Mouse (Mus musculus) kidney, postnatal 0 days (tissue): ENCODE data around the gene Pdxdc1. TPM values are rescaled to one million over a fixed set of nuclear protein-coding genes. Genes with fewer than 3 reads are reported as not detected.

ENCODE experiments used
- ATAC-seq: fragments of 200-750 bp; cut with Nextera tagmentation; replicated peaks from 2 replicates; pipeline ENCODE4 v1.8.0; 2017; ENCODE audit warnings: low read depth, moderate number of reproducible peaks, moderate TSS enrichment, moderate library complexity; ENCODE audit not compliant: low FRiP score
- DNase-seq: peaks from one replicate; pipeline ENCODE4 v3.0.0-alpha.2; 2016; ENCODE audit warnings: low spot score
- H3K27ac ChIP-seq: fragments of 300-500 bp; sonication (generic); 2 replicates; pipeline ENCODE4 v1.5.1; 2014; ENCODE audit warnings: mild to moderate bottlenecking
- H3K27me3 ChIP-seq: fragments of 300-500 bp; sonication (generic); 2 replicates; pipeline ENCODE4 v1.6.1; 2014; ENCODE audit warnings: low read length, mixed read lengths; ENCODE audit not compliant: insufficient read depth
- H3K36me3 ChIP-seq: fragments of 300-500 bp; sonication (generic); 2 replicates; pipeline ENCODE4 v1.6.1; 2014; ENCODE audit warnings: low read length, mixed read lengths; ENCODE audit not compliant: insufficient read depth
- H3K4me1 ChIP-seq: fragments of 300-500 bp; sonication (generic); replicated peaks from 2 replicates; pipeline ENCODE4 v1.6.1; 2014; ENCODE audit warnings: antibody characterized with exemption, low read length, mixed read lengths; ENCODE audit not compliant: insufficient read depth
- H3K4me2 ChIP-seq: fragments of 300-500 bp; sonication (generic); 2 replicates; pipeline ENCODE4 v1.6.1; 2014; ENCODE audit warnings: mild to moderate bottlenecking, low read length, moderate library complexity, mixed read lengths
- H3K4me3 ChIP-seq: fragments of 300-500 bp; sonication (generic); replicated peaks from 2 replicates; pipeline ENCODE4 v1.5.1; 2014; ENCODE audit warnings: low read depth, low read length
- H3K9ac ChIP-seq: fragments of 300-500 bp; sonication (generic); 2 replicates; pipeline ENCODE4 v1.6.1; 2014; ENCODE audit warnings: low read depth, low read length
- H3K9me3 ChIP-seq: fragments of 300-500 bp; sonication (generic); replicated peaks from 2 replicates; pipeline ENCODE4 v1.6.1; 2016; ENCODE audit warnings: low read length, inconsistent platforms, mixed read lengths
- CTCF ChIP-seq: IDR thresholded peaks from 2 replicates; pipeline ENCODE4 v1.5.1; 2016; ENCODE audit warnings: antibody characterized with exemption, low read depth, mild to moderate bottlenecking, moderate library complexity
- WGBS: fragments of 180-500 bp; shearing (Covaris S2); extraction: QIAGEN DNeasy Blood & Tissue Kit; methylation state at CpG from one replicate; pipeline ENCODE4 v1.1.7; 2014; 5-methylcytosine and 5-hydroxymethylcytosine counted together
- microRNA-seq: library from miRNA; unstranded; fragments of <30 nt; microRNA quantifications from one replicate; pipeline ENCODE4, GENCODE M21; 2016
- polyA plus RNA-seq: library from polyadenylated mRNA; unstranded; fragments of >200 nt; fragmentation: Nextera tagmentation; extraction: Ambion mirVana; gene quantifications from 2 replicates; pipeline ENCODE4 v1.2.1, GENCODE M21; 2015

Pdxdc1 gene
- polyA plus RNA-seq, 1 experiment from 2014 or later, result 59.8 TPM

GRCm38 (mm10) chr16:13785932-13786331, 117.0 kb downstream of the Pdxdc1 start:
- Histone ChIP-seq H3K9ac (no peak overlapping the region), H3K4me1 (0 out of 2 replicates have a peak, but pooled peaks cover 5% of the 10 kb centered on the region), H3K27me3 (no peaks in the 10 kb centered on the region), H3K4me2 (no peak overlapping the region), H3K4me3 (no peak overlapping the region), H3K9me3 (no peaks in the 10 kb centered on the region), H3K36me3 (peaks cover 41% of the 10 kb centered on the region), H3K27ac (no peak overlapping the region)
- DNase-seq (no peak), ATAC-seq (no peak)
- 86% methylated on average over 3 of the region's 3 CpGs for WGBS
- no peak for TF ChIP-seq CTCF

Small RNA genes lying within 50 kb of the gene (microRNA-seq; reads per million reads assigned to microRNA genes)
- gene Gm27734, result not detected

Other genes with a start within 250 kb of the Pdxdc1 start
- 39.9 and 42.8 TPM in 2 replicates for gene Parn, start 235.0 kb downstream of the Pdxdc1 start, polyA plus RNA-seq
- 36.0 and 40.8 TPM in 2 replicates for gene Bfar, start 231.3 kb downstream of the Pdxdc1 start, polyA plus RNA-seq
- 4.2 and 4.5 TPM in 2 replicates for gene 3110001I22Rik, start 231.2 kb downstream of the Pdxdc1 start, polyA plus RNA-seq
- 0.28 TPM in 1 of 2 replicates, not detected in the other for gene Pla2g10, start 172.1 kb downstream of the Pdxdc1 start, polyA plus RNA-seq
- gene Rrn3, start 122.4 kb downstream of the Pdxdc1 start, polyA plus RNA-seq, result 47.0 and 51.5 TPM in 2 replicates
- 167 and 169 TPM in 2 replicates for gene Ntan1, start 84.3 kb downstream of the Pdxdc1 start, polyA plus RNA-seq
- gene Mpv17l, start within 50 bp of the Pdxdc1 start, polyA plus RNA-seq, result 23.7 and 27.6 TPM in 2 replicates
- 0.84 and 1.1 TPM in 2 replicates for gene 2900011O08Rik, start 83.5 kb upstream of the Pdxdc1 start, polyA plus RNA-seq
- gene Ifitm7, start 83.8 kb upstream of the Pdxdc1 start, polyA plus RNA-seq, result 0.22 TPM in 1 of 2 replicates, not detected in the other